Mouse (Mus musculus) embryonic facial prominence, embryonic 11.5 days (tissue): ENCODE data around the gene Nxph3. TPM values are rescaled to one million over a fixed set of nuclear protein-coding genes. Genes with fewer than 3 reads are reported as not detected.

Experiments
- ATAC-seq: fragments of 200-750 bp; cut with Nextera tagmentation; replicated peaks from 2 replicates; pipeline ENCODE4 v1.8.0; 2017; ENCODE audit warnings: low read depth; ENCODE audit not compliant: insufficient number of reproducible peaks, low FRiP score, low TSS enrichment
- DNase-seq: peaks from one replicate; pipeline ENCODE4 v3.0.0-alpha.2; 2015; ENCODE audit warnings: low spot score
- H3K27ac ChIP-seq: fragments of 300-500 bp; sonication (generic); replicated peaks from 2 replicates; pipeline ENCODE4 v1.5.1; 2014; ENCODE audit warnings: mild to moderate bottlenecking, low read depth, low read length, control low read depth
- H3K27me3 ChIP-seq: fragments of 300-500 bp; sonication (generic); 2 replicates; pipeline ENCODE4 v1.6.1; 2014; ENCODE audit warnings: mild to moderate bottlenecking, low read length, moderate library complexity, mixed read lengths; ENCODE audit not compliant: control insufficient read depth, insufficient read depth
- H3K36me3 ChIP-seq: fragments of 300-500 bp; sonication (generic); replicated peaks from 2 replicates; pipeline ENCODE4 v1.6.1; 2014; ENCODE audit warnings: low read depth, mild to moderate bottlenecking, low read length, moderate library complexity, mixed read lengths; ENCODE audit not compliant: control insufficient read depth, insufficient read depth
- H3K4me1 ChIP-seq: fragments of 300-500 bp; sonication (generic); 2 replicates; pipeline ENCODE4 v1.6.1; 2014; ENCODE audit warnings: low read length, mixed read lengths; ENCODE audit not compliant: control insufficient read depth, insufficient read depth
- H3K4me2 ChIP-seq: fragments of 300-500 bp; sonication (generic); 2 replicates; pipeline ENCODE4 v1.6.1; 2014; ENCODE audit warnings: low read depth, mild to moderate bottlenecking, control low read depth, low read length, moderate library complexity
- H3K4me3 ChIP-seq: fragments of 300-500 bp; sonication (generic); 2 replicates; pipeline ENCODE4 v1.5.1; 2014; ENCODE audit warnings: low read depth, low read length, control low read depth
- H3K9ac ChIP-seq: fragments of 300-500 bp; sonication (generic); replicated peaks from 2 replicates; pipeline ENCODE4 v1.6.1; 2014; ENCODE audit warnings: mild to moderate bottlenecking, control low read depth, low read length
- H3K9me3 ChIP-seq: fragments of 300-500 bp; sonication (generic); replicated peaks from 2 replicates; pipeline ENCODE4 v1.6.1; 2016; ENCODE audit warnings: mild to moderate bottlenecking, low read length, inconsistent platforms, mixed read lengths; ENCODE audit not compliant: control insufficient read depth
- WGBS: fragments of 180-500 bp; shearing (Covaris S2); extraction: QIAGEN DNeasy Blood & Tissue Kit; methylation state at CpG from one replicate; pipeline ENCODE4 v1.1.7; 2014; 5-methylcytosine and 5-hydroxymethylcytosine counted together
- polyA plus RNA-seq: library from polyadenylated mRNA; unstranded; fragments of >200 nt; fragmentation: Nextera tagmentation; extraction: Ambion mirVana; gene quantifications from 2 replicates; pipeline ENCODE4 v1.2.1, GENCODE M21; 2014

Gene Nxph3
- polyA plus RNA-seq, 1 experiment from 2014 or later: 0.98 TPM

DNA sequence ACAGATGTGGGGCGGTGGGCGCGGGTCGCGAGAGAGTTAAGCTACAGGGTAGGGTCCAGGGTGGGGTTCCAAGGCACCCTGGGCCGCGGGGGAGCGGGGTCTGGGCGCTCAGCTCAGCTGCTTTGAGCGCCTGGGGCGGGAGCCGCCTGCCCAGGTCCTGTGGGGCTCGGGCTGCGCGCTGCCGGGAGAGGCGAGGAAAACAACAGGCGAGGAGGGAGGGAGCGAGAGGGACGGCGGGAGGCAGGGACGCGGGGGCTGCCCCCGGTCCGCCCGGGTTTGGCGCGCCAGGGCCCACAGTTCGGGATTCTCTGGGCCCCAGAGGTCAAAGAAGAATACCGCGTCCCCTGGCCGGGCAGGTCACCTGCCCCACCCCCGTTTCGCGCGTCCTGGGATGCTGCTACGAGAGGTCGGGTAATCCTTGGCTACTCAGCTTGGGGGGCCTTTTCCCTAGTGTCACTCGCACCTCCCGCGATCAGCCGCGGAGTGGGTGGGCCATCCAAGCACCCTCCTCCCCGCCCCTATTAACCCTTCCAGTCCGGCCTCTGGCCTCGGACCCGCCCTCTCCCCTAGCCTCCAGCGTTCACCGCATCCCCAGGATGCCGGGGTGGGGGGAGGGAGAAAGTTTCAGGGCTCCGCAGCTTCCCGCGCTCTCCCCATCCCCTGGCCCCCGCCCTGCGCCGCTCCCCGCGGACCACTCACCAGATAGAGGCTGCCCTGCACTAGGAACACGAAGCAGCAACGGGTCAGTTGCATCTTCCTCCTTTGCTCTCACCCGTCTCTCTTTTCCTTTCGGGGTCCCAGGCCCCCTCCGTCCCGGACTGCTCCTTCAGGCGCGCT, 691 bp downstream of the Nxph3 start:
- no peak overlapping the region for H3K27ac ChIP-seq

GRCm38 (mm10) chr11:95512383-95512782, 2.0 kb downstream of the Nxph3 start:
- WGBS: 77% methylated on average over 6 of the region's 6 CpGs
- H3K27ac ChIP-seq: no peak overlapping the region
- H3K9ac ChIP-seq: no peak overlapping the region
- ATAC-seq: no peak
- H3K4me3 ChIP-seq: no peak overlapping the region
- DNase-seq: no peak
- H3K36me3 ChIP-seq: no peaks in the 10 kb centered on the region
- H3K27me3 ChIP-seq: peaks cover 13% of the 10 kb centered on the region
- H3K4me1 ChIP-seq: peaks cover 13% of the 10 kb centered on the region
- no peak overlapping the region for H3K4me2 ChIP-seq
- no peaks in the 10 kb centered on the region for H3K9me3 ChIP-seq

More for the DNA sequence above, 691 bp downstream of the Nxph3 start:
- Histone ChIP-seq H3K27me3 (peaks cover 13% of the 10 kb centered on the region), H3K9ac (peak overlapping the region; percentile 62), H3K36me3 (no peaks in the 10 kb centered on the region), H3K4me2 (peak overlapping the region; percentile 97), H3K4me3 (peak overlapping the region; percentile 45), H3K4me1 (peaks cover 13% of the 10 kb centered on the region), H3K9me3 (no peaks in the 10 kb centered on the region)
- under 1% methylated on average over 57 of the region's 66 CpGs for WGBS
- ATAC-seq (no peak; the same call in 1 of the 2 replicates), DNase-seq (peak; percentile 46)

- H3K4me2 ChIP-seq: no peak overlapping the region
- H3K4me3 ChIP-seq: no peak overlapping the region
- no peaks in the 10 kb centered on the region for H3K36me3 ChIP-seq
- ATAC-seq: no peak
- peaks cover 13% of the 10 kb centered on the region for H3K27me3 ChIP-seq
- no peak for DNase-seq
- WGBS: 91% methylated on average over 1 of the region's 1 CpGs
- H3K27ac ChIP-seq: no peak overlapping the region
- H3K4me1 ChIP-seq: peaks cover 11% of the 10 kb centered on the region
- no peak overlapping the region for H3K9ac ChIP-seq
- H3K9me3 ChIP-seq: no peaks in the 10 kb centered on the region
Measured at GRCm38 (mm10) chr11:95511919-95512318, 2.5 kb downstream of the Nxph3 start.

- peaks cover 5% of the 10 kb centered on the region for H3K4me1 ChIP-seq
- peaks cover 13% of the 10 kb centered on the region for H3K27me3 ChIP-seq
- no peak overlapping the region for H3K9ac ChIP-seq
- no peak overlapping the region for H3K27ac ChIP-seq
- WGBS: 89% methylated on average over 12 of the region's 12 CpGs
- no peak overlapping the region for H3K4me3 ChIP-seq
- H3K9me3 ChIP-seq: no peaks in the 10 kb centered on the region
- no peaks in the 10 kb centered on the region for H3K36me3 ChIP-seq
- no peak for ATAC-seq
- H3K4me2 ChIP-seq: no peak overlapping the region
- DNase-seq: no peak
Measured at GRCm38 (mm10) chr11:95510631-95511030, 3.7 kb downstream of the Nxph3 start.

DNA sequence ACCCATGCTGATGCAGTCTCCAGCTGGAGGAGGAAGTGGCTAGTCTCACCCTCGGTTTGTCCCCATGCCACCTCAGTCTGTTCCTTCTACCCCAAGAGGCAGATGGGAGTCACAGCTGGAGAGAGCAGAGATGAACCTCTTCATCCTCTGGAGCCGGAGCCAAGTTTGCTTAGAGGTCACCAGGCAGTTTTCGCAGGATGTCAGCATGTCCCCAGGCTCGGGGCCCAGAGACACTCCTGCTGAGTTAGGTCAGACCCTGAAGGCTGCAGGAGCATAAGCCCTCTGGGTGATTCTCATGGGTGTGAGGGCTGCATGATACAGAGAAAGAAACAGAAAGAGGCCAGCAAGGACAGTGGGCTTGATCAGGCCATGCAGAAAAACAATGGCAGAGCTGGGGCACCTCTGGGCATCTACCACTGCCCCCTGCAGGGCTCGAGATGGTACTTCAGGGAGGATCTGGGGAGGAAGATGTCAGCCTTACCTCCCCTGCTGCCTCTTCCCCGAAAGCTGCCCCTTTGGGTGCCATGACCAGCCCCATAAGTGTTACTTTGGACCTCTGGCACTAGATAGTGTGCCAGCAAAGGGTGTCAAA, 5.1 kb downstream of the Nxph3 start:
- no peak for DNase-seq
- Histone ChIP-seq H3K4me3 (no peak overlapping the region), H3K27me3 (peaks cover 10% of the 10 kb centered on the region), H3K4me1 (peaks cover 2% of the 10 kb centered on the region; the same call in 1 of the 2 replicates), H3K4me2 (no peak overlapping the region), H3K36me3 (no peaks in the 10 kb centered on the region), H3K27ac (no peak overlapping the region), H3K9ac (no peak overlapping the region), H3K9me3 (no peaks in the 10 kb centered on the region)
- WGBS: 71% methylated on average over 6 of the region's 6 CpGs
- no peak for ATAC-seq

GRCm38 (mm10) chr11:95508211-95508926, 6.0 kb downstream of the Nxph3 start:
- ATAC-seq: no peak
- Histone ChIP-seq H3K9ac (no peak overlapping the region), H3K4me3 (no peak overlapping the region), H3K4me2 (no peak overlapping the region), H3K27ac (no peak overlapping the region), H3K9me3 (no peaks in the 10 kb centered on the region), H3K4me1 (peaks cover 2% of the 10 kb centered on the region; the same call in 1 of the 2 replicates), H3K36me3 (no peaks in the 10 kb centered on the region), H3K27me3 (peaks cover 8% of the 10 kb centered on the region)
- no peak for DNase-seq
- WGBS: 55% methylated on average over 13 of the region's 13 CpGs

- Histone ChIP-seq H3K27ac (no peak overlapping the region), H3K4me1 (no peaks in the 10 kb centered on the region), H3K4me3 (no peak overlapping the region), H3K9ac (no peak overlapping the region), H3K27me3 (peaks cover 3% of the 10 kb centered on the region), H3K4me2 (no peak overlapping the region), H3K9me3 (no peaks in the 10 kb centered on the region), H3K36me3 (no peaks in the 10 kb centered on the region)
- no peak for ATAC-seq
- 77% methylated on average over 5 of the region's 5 CpGs for WGBS
- no peak for DNase-seq
Measured at GRCm38 (mm10) chr11:95507785-95508184, 6.6 kb downstream of the Nxph3 start.
